Mouse (Mus musculus) myocyte (in vitro differentiated cells): Measurements from ENCODE around the gene Srgap2.

Experiments
- MAX ChIP-seq: IDR thresholded peaks from one replicate; pipeline ENCODE4 v1.6.1; 2011; ENCODE audit warnings: low read depth, mild to moderate bottlenecking, control low read depth
- MYOG ChIP-seq, 3 experiments: IDR thresholded peaks; one replicate each; pipeline ENCODE4 v1.6.1; 2011; ENCODE audit warnings: control low read depth in 2 of 3, low read depth in 2 of 3, mild to moderate bottlenecking in 2 of 3; ENCODE audit not compliant: insufficient read length in 2 of 3, control insufficient read depth in 1 of 3, insufficient read depth in 1 of 3
- POLR2A ChIP-seq: IDR thresholded peaks from one replicate; pipeline ENCODE4 v1.6.1; 2011; ENCODE audit warnings: low read depth, mild to moderate bottlenecking, control low read depth, moderate library complexity; ENCODE audit not compliant: insufficient read length
- POLR2AphosphoS2 ChIP-seq: IDR thresholded peaks from one replicate; pipeline ENCODE4 v1.6.1; 2011; ENCODE audit warnings: low read depth, control low read depth; ENCODE audit not compliant: insufficient read length

DNA sequence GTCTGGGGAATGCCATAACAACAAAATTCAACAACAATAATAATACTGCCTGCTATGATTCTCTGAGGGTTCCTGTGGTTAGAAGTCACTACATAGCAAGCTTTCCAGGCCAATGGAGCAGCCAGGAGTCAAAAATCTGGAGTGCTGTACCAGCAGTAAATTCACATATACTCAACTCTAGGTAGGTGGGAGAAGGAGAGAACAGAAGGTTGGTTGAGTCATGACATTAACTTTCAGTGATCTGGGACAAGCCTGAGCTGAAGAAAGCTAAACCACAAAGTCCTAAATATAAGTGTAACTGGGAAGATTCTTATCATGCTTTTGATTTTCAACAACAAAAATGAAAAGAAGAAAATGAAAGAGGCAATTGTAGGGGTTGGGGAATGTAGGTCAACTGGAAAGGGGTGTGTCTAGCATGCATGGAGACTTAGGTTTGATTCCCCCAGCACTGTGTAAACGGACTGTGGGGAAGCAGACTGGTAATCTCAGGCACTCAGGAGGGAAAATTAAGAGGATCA is 177.1 kb downstream of the Srgap2 start:
- no peak for TF ChIP-seq POLR2A
- TF ChIP-seq MAX = no peak
- TF ChIP-seq MYOG (IDR thresholded peaks at IDR 0.05; ENCODE audit: control insufficient read depth in 1 of 3, insufficient read depth in 1 of 3, insufficient read length in 2 of 3, low read depth in 2 of 3) = no peak
- TF ChIP-seq POLR2AphosphoS2 = no peak
